Mouse (Mus musculus) liver, embryonic 16.5 days (tissue): Measurements from ENCODE around the gene Dmgdh. TPM values are rescaled to one million over a fixed set of nuclear protein-coding genes. Genes with fewer than 3 reads are reported as not detected.

ENCODE experiments used
- ATAC-seq: fragments of 200-750 bp; cut with Nextera tagmentation; 2 replicates; pipeline ENCODE4 v1.8.0; 2017; ENCODE audit warnings: low read depth, mild to moderate bottlenecking, moderate number of reproducible peaks, moderate library complexity
- H3K27ac ChIP-seq: fragments of 300-500 bp; sonication (generic); 2 replicates; pipeline ENCODE4 v1.5.1; 2014; ENCODE audit warnings: mild to moderate bottlenecking, low read length
- H3K27me3 ChIP-seq: fragments of 300-500 bp; sonication (generic); 2 replicates; pipeline ENCODE4 v1.6.1; 2014; ENCODE audit warnings: low read depth, low read length, mixed read lengths; ENCODE audit not compliant: control insufficient read depth, insufficient read depth
- H3K36me3 ChIP-seq: fragments of 300-500 bp; sonication (generic); 2 replicates; pipeline ENCODE4 v1.6.1; 2014; ENCODE audit warnings: mild to moderate bottlenecking; ENCODE audit not compliant: control insufficient read depth, insufficient read depth
- H3K4me1 ChIP-seq: fragments of 300-500 bp; sonication (generic); 2 replicates; pipeline ENCODE4 v1.6.1; 2014; ENCODE audit warnings: low read depth, low read length, mixed read lengths; ENCODE audit not compliant: control insufficient read depth
- H3K4me2 ChIP-seq: fragments of 300-500 bp; sonication (generic); 2 replicates; pipeline ENCODE4 v1.6.1; 2014; ENCODE audit warnings: low read depth, low read length, mixed read lengths
- H3K4me3 ChIP-seq: fragments of 300-500 bp; sonication (generic); 2 replicates; pipeline ENCODE4 v1.5.1; 2014; ENCODE audit warnings: low read depth, mild to moderate bottlenecking, low read length
- H3K9ac ChIP-seq: fragments of 300-500 bp; sonication (generic); 2 replicates; pipeline ENCODE4 v1.6.1; 2014; ENCODE audit warnings: low read depth, low read length
- H3K9me3 ChIP-seq: fragments of 300-500 bp; sonication (generic); replicated peaks from 2 replicates; pipeline ENCODE4 v1.6.1; 2016; ENCODE audit warnings: low read length; ENCODE audit not compliant: control insufficient read depth
- WGBS: fragments of 180-500 bp; shearing (Covaris S2); extraction: QIAGEN DNeasy Blood & Tissue Kit; methylation state at CpG from one replicate; pipeline ENCODE4 v1.1.7; 2014; ENCODE audit not compliant: insufficient replicate concordance; 5-methylcytosine and 5-hydroxymethylcytosine counted together
- polyA plus RNA-seq: library from polyadenylated mRNA; unstranded; fragments of >200 nt; fragmentation: Nextera tagmentation; extraction: Ambion mirVana; gene quantifications from 2 replicates; pipeline ENCODE4 v1.2.1, GENCODE M21; 2015

Gene Dmgdh
- polyA plus RNA-seq, 1 experiment from 2014 or later, result 24.3 TPM

DNA sequence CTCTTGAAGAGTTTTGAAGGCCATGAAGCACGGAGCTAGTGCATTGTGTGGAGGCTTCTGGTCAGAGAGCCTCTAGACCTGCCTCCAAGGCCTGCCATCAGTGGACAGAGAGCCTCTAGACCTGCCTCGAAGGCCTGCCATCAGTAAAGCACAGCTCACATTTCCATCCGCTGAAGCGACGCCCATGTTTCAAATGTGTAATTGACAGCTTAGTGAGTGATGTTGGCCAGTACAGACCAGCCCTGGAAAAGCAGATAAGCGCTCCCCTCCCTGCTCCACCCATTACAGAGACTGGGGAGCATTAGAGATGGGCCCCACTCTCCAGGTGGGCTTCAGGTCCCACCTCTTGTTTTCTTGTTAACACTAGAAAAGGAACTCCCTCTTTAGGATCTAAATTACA is 83.3 kb downstream of the Dmgdh start:
- no peaks in the 10 kb centered on the region for H3K4me1 ChIP-seq
- H3K9me3 ChIP-seq, result no peaks in the 10 kb centered on the region
- ATAC-seq, result no peak
- no peaks in the 10 kb centered on the region for H3K27me3 ChIP-seq
- H3K9ac ChIP-seq, result no peak overlapping the region
- WGBS, result 55% methylated on average over 6 of the region's 6 CpGs
- no peak overlapping the region for H3K4me3 ChIP-seq
- no peaks in the 10 kb centered on the region for H3K36me3 ChIP-seq
- H3K27ac ChIP-seq, result no peak overlapping the region
- H3K4me2 ChIP-seq, result no peak overlapping the region

DNA sequence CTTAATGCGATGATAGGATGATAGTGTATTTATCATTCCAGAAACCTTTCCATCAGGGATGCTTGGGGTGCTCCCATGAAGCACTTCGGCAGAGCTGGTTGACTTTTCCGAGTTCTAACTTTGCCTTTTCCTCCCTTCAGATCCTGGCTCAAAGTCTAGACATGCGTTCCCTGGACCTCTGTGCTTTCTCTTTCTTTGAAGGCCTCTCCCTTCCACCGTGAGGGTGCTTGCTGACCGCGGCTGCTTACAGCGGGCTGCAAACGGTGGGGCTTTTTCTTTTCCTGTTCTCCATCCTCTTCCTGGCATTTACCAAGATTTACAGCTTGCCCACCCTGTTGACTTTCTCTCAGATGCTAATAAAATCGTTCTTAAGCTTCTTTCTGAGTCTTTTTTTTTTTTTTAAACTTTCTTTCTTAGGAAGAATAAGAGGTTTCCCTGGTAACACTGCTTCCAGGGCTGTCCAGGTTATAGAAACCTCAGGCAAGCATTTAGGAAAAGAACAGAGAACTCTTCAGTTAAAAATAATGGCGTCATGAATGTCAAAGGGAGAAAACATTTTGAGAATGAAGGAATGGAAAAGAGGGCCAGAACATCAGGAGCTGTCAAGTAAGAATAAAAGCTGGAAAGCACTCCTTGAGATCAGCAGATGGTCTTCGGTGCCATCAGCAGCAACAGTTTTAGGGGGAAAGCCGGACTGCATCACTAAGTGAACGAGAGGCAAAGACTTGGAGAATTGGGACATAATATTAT is 84.1 kb downstream of the Dmgdh start:
- WGBS, result 41% methylated on average over 14 of the region's 14 CpGs
- Histone ChIP-seq H3K4me2 (no peak overlapping the region), H3K4me1 (no peaks in the 10 kb centered on the region), H3K36me3 (no peaks in the 10 kb centered on the region), H3K9me3 (no peaks in the 10 kb centered on the region), H3K9ac (no peak overlapping the region), H3K27ac (no peak overlapping the region), H3K27me3 (no peaks in the 10 kb centered on the region), H3K4me3 (no peak overlapping the region)
- ATAC-seq, result no peak

DNA sequence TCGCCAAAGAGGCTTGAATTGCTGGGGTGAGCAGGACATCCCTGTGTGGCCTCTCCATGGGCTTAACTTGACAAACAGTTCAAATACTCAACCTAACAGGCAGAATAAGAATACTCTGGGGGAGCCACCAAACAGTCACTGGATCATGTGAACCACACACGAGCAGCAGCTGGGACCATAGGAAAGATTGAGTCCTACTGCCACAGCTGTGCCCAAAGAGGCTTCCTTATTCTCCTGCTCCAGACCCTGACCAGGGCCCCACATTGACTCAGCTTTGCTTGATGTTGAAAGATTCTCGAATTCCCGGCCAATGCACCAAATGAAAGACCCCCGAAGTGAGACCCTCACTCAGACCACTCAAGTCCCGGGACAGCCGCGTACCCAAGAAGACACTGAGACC is 87.6 kb downstream of the Dmgdh start:
- H3K9ac ChIP-seq, result no peak overlapping the region
- H3K4me2 ChIP-seq, result no peak overlapping the region
- H3K36me3 ChIP-seq, result no peaks in the 10 kb centered on the region
- no peaks in the 10 kb centered on the region for H3K27me3 ChIP-seq
- WGBS, result 72% methylated on average over 8 of the region's 8 CpGs
- H3K4me3 ChIP-seq, result no peak overlapping the region
- H3K9me3 ChIP-seq, result no peaks in the 10 kb centered on the region
- H3K27ac ChIP-seq, result no peak overlapping the region
- no peaks in the 10 kb centered on the region for H3K4me1 ChIP-seq
- ATAC-seq, result no peak

DNA sequence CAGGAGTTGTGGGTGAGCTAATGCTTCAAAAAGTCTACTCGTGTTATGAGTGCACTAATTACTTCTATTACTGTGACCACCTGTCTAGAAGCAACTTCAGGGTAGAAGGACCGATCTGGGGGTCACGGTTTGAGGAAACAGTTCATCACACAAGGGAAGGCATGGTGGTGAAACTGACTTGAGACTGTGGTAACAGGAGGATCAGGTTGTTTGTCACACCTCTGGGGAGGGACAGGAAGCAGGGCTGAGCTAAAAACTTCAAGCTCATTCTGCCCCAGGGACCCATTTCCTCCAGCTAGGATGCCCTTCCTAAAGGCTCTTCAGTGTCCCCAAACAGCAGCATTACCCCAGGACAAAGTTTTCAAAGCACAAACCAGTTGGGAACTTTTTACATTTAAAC is 88.6 kb downstream of the Dmgdh start:
- WGBS, result 47% methylated on average over 3 of the region's 3 CpGs
- H3K27ac ChIP-seq, result no peak overlapping the region

GRCm38 (mm10) chr13:93764321-93764973 is 90.2 kb downstream of the Dmgdh start:
- no peak overlapping the region for H3K27ac ChIP-seq
- H3K27me3 ChIP-seq, result no peaks in the 10 kb centered on the region
- ATAC-seq, result no peak
- no peaks in the 10 kb centered on the region for H3K36me3 ChIP-seq
- no peak overlapping the region for H3K9ac ChIP-seq
- no peaks in the 10 kb centered on the region for H3K4me1 ChIP-seq
- H3K4me3 ChIP-seq, result no peak overlapping the region
- 52% methylated on average over 13 of the region's 13 CpGs for WGBS
- H3K9me3 ChIP-seq, result no peaks in the 10 kb centered on the region
- no peak overlapping the region for H3K4me2 ChIP-seq

More for the DNA sequence above, 88.6 kb downstream of the Dmgdh start:
- Histone ChIP-seq H3K4me2 (no peak overlapping the region), H3K36me3 (no peaks in the 10 kb centered on the region), H3K27me3 (no peaks in the 10 kb centered on the region), H3K9me3 (no peaks in the 10 kb centered on the region), H3K4me3 (no peak overlapping the region), H3K9ac (no peak overlapping the region), H3K4me1 (no peaks in the 10 kb centered on the region)
- no peak for ATAC-seq

- Histone ChIP-seq H3K4me2 (peak overlapping the region; percentile 88), H3K27ac (no peak overlapping the region)
- WGBS, result 19% methylated on average over 9 of the region's 9 CpGs
Observed at GRCm38 (mm10) chr13:93771031-93771587, 96.9 kb downstream of the Dmgdh start.

DNA sequence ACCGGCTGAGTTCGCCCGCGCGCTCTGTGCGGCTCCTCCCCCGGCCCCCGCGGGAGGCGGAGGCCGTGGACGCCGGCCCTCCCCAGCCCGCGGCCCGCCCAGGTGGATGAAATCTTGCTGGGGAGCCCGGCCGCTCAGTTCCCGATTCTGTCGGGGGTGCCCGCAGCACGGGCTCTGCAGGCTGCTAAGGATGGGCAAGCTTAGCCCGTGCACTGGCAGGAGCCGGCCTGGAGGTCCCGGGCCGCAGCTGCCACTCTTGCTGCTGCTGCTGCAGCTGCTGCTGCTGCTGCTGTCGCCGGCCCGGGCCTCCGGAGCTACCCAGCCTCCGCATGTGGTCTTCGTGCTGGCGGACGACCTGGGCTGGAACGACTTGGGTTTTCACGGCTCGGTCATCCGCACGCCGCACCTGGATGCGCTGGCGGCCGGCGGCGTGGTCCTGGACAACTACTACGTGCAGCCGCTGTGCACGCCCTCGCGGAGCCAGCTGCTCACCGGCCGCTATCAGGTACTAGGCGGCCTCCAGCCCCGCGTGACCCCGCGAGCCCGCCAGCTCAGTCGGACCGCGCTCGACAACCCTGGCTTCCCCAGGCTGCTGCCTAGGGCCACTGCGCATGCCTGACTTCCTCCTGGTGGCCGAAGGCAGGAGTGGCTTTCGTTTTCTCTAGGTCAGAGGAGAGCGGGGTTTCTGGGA is 97.5 kb downstream of the Dmgdh start, which contains the start of gene Arsb:
Arsb (plus strand) TSS at position 43 of the 691 bp plus-strand sequence.
- H3K4me1 ChIP-seq, result peaks cover 2% of the 10 kb centered on the region; the same call in 1 of the 2 replicates
- peaks cover 6% of the 10 kb centered on the region for H3K27me3 ChIP-seq
- H3K9ac ChIP-seq, result peak within 1 kb of the TSS; percentile 64
- H3K36me3 ChIP-seq, result no peaks in the 10 kb centered on the region
- WGBS, result under 1% methylated on average over 66 of the region's 66 CpGs
- H3K9me3 ChIP-seq, result no peaks in the 10 kb centered on the region
- peak; percentile 91 for ATAC-seq
- H3K27ac ChIP-seq, result peak within 1 kb of the TSS; percentile 80
- H3K4me3 ChIP-seq, result peak within 1 kb of the TSS; percentile 68
- H3K4me2 ChIP-seq, result peak within 1 kb of the TSS; percentile 88

More at GRCm38 (mm10) chr13:93771031-93771587, 96.9 kb downstream of the Dmgdh start:
- Histone ChIP-seq H3K36me3 (no peaks in the 10 kb centered on the region), H3K4me3 (peak overlapping the region; percentile 68), H3K9me3 (no peaks in the 10 kb centered on the region), H3K4me1 (peaks cover 2% of the 10 kb centered on the region; the same call in 1 of the 2 replicates), H3K9ac (no peak overlapping the region), H3K27me3 (peaks cover 6% of the 10 kb centered on the region)
- ATAC-seq, result no peak

DNA sequence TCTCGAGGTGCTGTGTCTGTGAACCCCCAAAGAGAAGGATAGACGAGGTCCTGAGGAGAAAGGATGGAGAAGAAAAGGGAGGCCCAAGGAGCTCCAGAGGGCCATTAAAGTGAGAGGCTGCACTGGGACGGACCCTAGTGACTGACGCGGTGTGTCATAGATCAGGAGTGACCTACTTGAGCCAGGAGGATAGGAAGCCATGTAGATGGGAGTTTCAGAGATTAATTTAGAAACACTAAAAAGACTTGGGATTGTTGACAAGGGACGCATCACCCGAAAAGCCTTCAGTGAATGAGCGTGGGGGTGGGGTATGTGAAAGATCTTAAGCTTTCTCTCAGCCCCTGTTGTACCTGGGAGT is 98.0 kb downstream of the Dmgdh start:
- H3K27me3 ChIP-seq, result peaks cover 6% of the 10 kb centered on the region
- 18% methylated on average over 8 of the region's 8 CpGs for WGBS
- H3K27ac ChIP-seq, result peak overlapping the region; percentile 58
- H3K4me1 ChIP-seq, result peaks cover 2% of the 10 kb centered on the region; the same call in 1 of the 2 replicates
- H3K4me3 ChIP-seq, result peak overlapping the region; percentile 68
- no peaks in the 10 kb centered on the region for H3K36me3 ChIP-seq
- H3K9me3 ChIP-seq, result no peaks in the 10 kb centered on the region
- peak; percentile 18 for ATAC-seq
- H3K4me2 ChIP-seq, result peak overlapping the region; percentile 88
- H3K9ac ChIP-seq, result peak overlapping the region; percentile 64
